Mouse (Mus musculus) lung, postnatal 0 days (tissue): ENCODE results near the gene Fgf7. TPM values are rescaled to one million over a fixed set of nuclear protein-coding genes. Genes with fewer than 3 reads are reported as not detected.

ENCODE experiments used
- ATAC-seq: fragments of 200-750 bp; cut with Nextera tagmentation; 2 replicates; pipeline ENCODE4 v1.8.0; 2017; ENCODE audit warnings: moderate library complexity
- DNase-seq: peaks from one replicate; pipeline ENCODE4 v3.0.0-alpha.2; 2016; ENCODE audit warnings: low spot score
- H3K27ac ChIP-seq: fragments of 300-500 bp; sonication (generic); 2 replicates; pipeline ENCODE4 v1.5.1; 2014; ENCODE audit warnings: antibody characterized with exemption, mild to moderate bottlenecking, low read length, mixed read lengths
- H3K27me3 ChIP-seq: fragments of 300-500 bp; sonication (generic); replicated peaks from 2 replicates; pipeline ENCODE4 v1.6.1; 2014; ENCODE audit warnings: low read length, mixed read lengths; ENCODE audit not compliant: insufficient read depth
- H3K36me3 ChIP-seq: fragments of 300-500 bp; sonication (generic); 2 replicates; pipeline ENCODE4 v1.6.1; 2014; ENCODE audit warnings: low read length, mixed read lengths; ENCODE audit not compliant: insufficient read depth
- H3K4me1 ChIP-seq: fragments of 300-500 bp; sonication (generic); 2 replicates; pipeline ENCODE4 v1.6.1; 2014; ENCODE audit warnings: antibody characterized with exemption, low read depth, low read length, mixed read lengths; ENCODE audit not compliant: insufficient read depth
- H3K4me2 ChIP-seq: fragments of 300-500 bp; sonication (generic); replicated peaks from 2 replicates; pipeline ENCODE4 v1.6.1; 2014; ENCODE audit warnings: low read depth, mild to moderate bottlenecking, low read length, moderate library complexity, mixed read lengths
- H3K4me3 ChIP-seq: fragments of 300-500 bp; sonication (generic); 2 replicates; pipeline ENCODE4 v1.5.1; 2014; ENCODE audit warnings: low read depth, low read length
- H3K9ac ChIP-seq: fragments of 300-500 bp; sonication (generic); replicated peaks from 2 replicates; pipeline ENCODE4 v1.6.1; 2014; ENCODE audit warnings: low read depth, mild to moderate bottlenecking
- H3K9me3 ChIP-seq: fragments of 300-500 bp; sonication (generic); 2 replicates; pipeline ENCODE4 v1.6.1; 2016; ENCODE audit warnings: low read length, mixed read lengths
- CTCF ChIP-seq: IDR thresholded peaks from 2 replicates; pipeline ENCODE4 v1.5.1; 2016; ENCODE audit warnings: antibody characterized with exemption, mild to moderate bottlenecking
- EP300 ChIP-seq: IDR thresholded peaks from 2 replicates; pipeline ENCODE4 v1.6.1; 2016; ENCODE audit warnings: antibody characterized with exemption, mild to moderate bottlenecking, control low read depth
- WGBS: fragments of 180-500 bp; shearing (Covaris S2); extraction: QIAGEN DNeasy Blood & Tissue Kit; methylation state at CpG from one replicate; pipeline ENCODE4 v1.1.7; 2014; 5-methylcytosine and 5-hydroxymethylcytosine counted together
- polyA plus RNA-seq: library from polyadenylated mRNA; unstranded; fragments of >200 nt; fragmentation: Nextera tagmentation; extraction: Ambion mirVana; gene quantifications from 2 replicates; pipeline ENCODE4 v1.2.1, GENCODE M21; 2015

The Fgf7 gene
- 10.6 and 11.2 TPM in 2 replicates for polyA plus RNA-seq

DNA sequence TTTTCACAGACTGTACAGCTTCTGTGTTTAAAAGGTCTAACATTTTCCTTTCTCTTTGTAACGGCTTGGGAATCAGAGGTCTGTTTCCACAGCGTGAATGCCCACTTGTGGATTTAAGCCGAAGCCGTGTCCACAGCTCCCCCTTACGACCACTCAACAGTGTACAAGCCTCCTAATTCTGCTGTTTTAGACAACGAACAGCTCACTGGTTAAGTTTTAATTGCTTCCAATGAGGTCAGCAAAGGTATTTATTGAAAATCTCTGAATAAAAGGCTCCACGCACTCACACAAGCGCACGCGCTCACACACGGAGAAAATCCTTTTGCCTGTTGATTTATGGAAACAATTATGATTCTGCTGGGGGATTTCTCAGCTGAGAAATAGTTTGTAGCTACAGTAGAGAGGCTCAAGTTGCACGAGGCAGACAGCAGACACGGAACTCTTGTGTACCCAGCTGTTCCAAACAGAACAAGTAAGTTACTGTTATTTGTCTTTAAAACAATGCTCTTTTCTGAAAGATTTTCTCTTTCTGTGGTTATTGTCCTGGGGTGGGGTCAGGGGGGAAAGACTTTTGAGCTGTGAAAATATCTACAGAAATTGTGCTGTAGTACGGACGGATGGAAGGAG, at the start of gene Fgf7:
TSS of gene Fgf7 (plus strand) at position 280 of the 627 bp plus-strand sequence.
- no peaks in the 10 kb centered on the region for H3K27me3 ChIP-seq
- peak; percentile 72 for TF ChIP-seq CTCF
- 0 out of 2 replicates have a peak, but pooled peaks have one; percentile 37 for TF ChIP-seq EP300

DNA sequence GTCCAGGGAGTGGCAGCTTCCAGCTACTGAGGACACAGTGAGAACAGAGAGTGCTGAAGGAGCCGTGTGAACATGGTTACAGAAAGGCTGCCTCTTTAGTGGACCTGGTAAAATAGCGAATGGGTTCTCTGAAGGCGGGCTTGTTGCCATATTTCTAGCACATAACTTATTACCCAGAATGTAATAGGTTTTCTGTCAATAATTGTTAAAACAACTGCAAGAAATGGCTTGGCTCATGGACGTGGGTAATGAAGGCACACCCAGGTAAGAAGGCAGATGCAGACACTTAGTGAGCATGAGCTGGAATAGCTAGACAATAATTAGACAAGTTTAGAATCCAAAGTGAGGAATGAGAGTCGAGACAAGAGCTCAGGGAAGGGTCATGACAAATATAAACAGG, 32.2 kb upstream of the Fgf7 start:
- Histone ChIP-seq H3K4me3 (no peak overlapping the region), H3K27ac (no peak overlapping the region), H3K9ac (no peak overlapping the region), H3K9me3 (no peaks in the 10 kb centered on the region), H3K4me1 (no peaks in the 10 kb centered on the region), H3K4me2 (no peak overlapping the region), H3K36me3 (no peaks in the 10 kb centered on the region), H3K27me3 (no peaks in the 10 kb centered on the region)
- TF ChIP-seq CTCF (no peak), EP300 (no peak)
- DNase-seq (no peak), ATAC-seq (no peak)
- WGBS: 61% methylated on average over 5 of the region's 5 CpGs

More for the DNA sequence above, at the start of gene Fgf7:
- H3K9me3 ChIP-seq: no peaks in the 10 kb centered on the region
- peak; percentile 75 for DNase-seq
- peak within 1 kb of the TSS; percentile 22 for H3K4me3 ChIP-seq
- H3K9ac ChIP-seq: peak within 1 kb of the TSS; percentile 29; the same call in 1 of the 2 replicates
- ATAC-seq: peak; percentile 56
- H3K36me3 ChIP-seq: no peaks in the 10 kb centered on the region
- H3K4me1 ChIP-seq: no peaks in the 10 kb centered on the region
- peak within 1 kb of the TSS; percentile 48 for H3K4me2 ChIP-seq
- H3K27ac ChIP-seq: peak within 1 kb of the TSS; percentile 34; the same call in 1 of the 2 replicates
- WGBS: 34% methylated on average over 15 of the region's 15 CpGs

DNA sequence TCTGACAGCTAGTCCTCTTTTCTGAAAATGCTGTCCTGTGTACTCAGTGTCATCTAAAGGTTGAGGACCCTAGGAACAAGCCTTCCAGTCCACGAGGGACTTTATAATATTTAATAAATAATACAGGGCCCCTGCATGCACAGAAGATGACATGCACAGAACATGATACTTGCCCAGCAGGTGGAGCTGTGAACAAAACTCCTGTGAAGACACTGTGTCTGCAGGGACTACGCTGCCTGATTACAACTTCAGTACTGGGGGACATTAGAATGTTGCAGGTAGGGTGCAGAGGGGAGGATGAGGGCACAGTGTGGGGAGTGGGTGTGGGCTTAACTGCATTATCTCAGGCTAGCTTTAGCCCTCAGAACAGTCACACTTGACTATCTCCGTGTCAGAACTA, 28.4 kb upstream of the Fgf7 start:
- TF ChIP-seq CTCF: peak; percentile 76
- TF ChIP-seq EP300: no peak
- no peaks in the 10 kb centered on the region for H3K4me1 ChIP-seq
- ATAC-seq (no peak), DNase-seq (peak; percentile 30)
- H3K36me3 ChIP-seq: no peaks in the 10 kb centered on the region
- no peaks in the 10 kb centered on the region for H3K27me3 ChIP-seq
- H3K27ac ChIP-seq: no peak overlapping the region
- H3K9ac ChIP-seq: no peak overlapping the region
- no peaks in the 10 kb centered on the region for H3K9me3 ChIP-seq
- H3K4me3 ChIP-seq: no peak overlapping the region
- no peak overlapping the region for H3K4me2 ChIP-seq
- WGBS: 36% methylated on average over 3 of the region's 3 CpGs

DNA sequence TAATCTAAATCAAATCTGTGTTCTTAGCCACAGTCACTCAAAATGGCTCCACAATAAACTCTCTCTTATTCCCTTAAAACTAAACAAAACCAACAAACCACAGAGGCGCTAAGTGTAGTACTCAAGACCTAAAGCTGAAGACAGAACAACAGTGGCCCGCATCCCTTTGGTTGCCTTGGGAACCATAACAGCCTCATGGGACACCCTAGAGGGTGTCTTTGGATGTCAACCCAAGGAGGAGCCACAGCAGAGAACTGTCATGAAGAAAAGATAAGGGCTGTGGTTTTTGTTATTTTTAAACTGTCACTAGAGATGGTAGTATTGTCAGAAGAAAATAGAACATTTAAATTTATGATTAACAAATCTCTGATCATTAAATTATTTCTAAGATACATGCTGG, 27.7 kb upstream of the Fgf7 start:
- no peaks in the 10 kb centered on the region for H3K27me3 ChIP-seq
- no peak overlapping the region for H3K9ac ChIP-seq
- ATAC-seq: no peak
- no peak overlapping the region for H3K4me2 ChIP-seq
- H3K36me3 ChIP-seq: no peaks in the 10 kb centered on the region
- H3K4me3 ChIP-seq: no peak overlapping the region
- no peaks in the 10 kb centered on the region for H3K9me3 ChIP-seq
- H3K4me1 ChIP-seq: no peaks in the 10 kb centered on the region
- H3K27ac ChIP-seq: no peak overlapping the region
- TF ChIP-seq EP300 (no peak), CTCF (no peak)
- 77% methylated on average over 2 of the region's 2 CpGs for WGBS
- no peak for DNase-seq

DNA sequence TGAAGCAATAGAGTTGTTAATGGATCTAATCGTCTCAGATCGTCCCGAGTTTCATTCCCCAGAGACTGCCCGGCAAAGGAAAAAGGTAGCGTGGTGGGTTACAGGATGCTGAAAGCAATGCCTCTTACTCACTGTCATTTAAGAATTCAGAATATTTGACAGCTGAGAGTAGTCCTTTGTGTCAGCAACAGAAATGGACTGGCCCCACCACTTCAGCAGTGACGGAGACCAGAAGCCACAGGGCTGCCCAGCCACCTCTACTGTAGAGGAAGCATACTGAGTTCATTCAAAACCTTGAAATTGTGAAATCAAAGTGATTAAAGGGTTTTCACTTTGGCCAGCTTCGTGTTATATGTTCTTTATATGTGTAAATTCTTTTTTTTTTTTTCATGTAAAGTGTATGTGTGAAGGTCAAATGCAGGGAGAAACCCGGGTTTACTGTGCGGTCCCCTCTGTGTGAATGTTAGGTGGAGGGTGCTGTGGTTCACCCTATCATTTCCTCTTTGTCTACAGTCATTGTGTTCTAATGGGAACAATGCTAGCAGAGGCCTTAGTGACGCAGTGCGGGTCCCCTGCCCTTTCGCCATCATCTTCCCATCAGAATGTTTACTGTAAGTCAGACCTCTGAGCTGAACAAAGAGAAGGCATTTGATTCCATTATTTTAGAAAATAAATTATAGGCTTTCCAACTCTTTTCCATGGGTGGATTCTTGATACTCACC, 19.3 kb upstream of the Fgf7 start:
- DNase-seq (no peak), ATAC-seq (no peak)
- H3K4me3 ChIP-seq: no peak overlapping the region
- H3K9me3 ChIP-seq: no peaks in the 10 kb centered on the region
- no peaks in the 10 kb centered on the region for H3K27me3 ChIP-seq
- 54% methylated on average over 12 of the region's 12 CpGs for WGBS
- no peak overlapping the region for H3K27ac ChIP-seq
- H3K9ac ChIP-seq: no peak overlapping the region
- no peaks in the 10 kb centered on the region for H3K4me1 ChIP-seq
- TF ChIP-seq CTCF (no peak), EP300 (no peak)
- no peak overlapping the region for H3K4me2 ChIP-seq
- H3K36me3 ChIP-seq: no peaks in the 10 kb centered on the region

DNA sequence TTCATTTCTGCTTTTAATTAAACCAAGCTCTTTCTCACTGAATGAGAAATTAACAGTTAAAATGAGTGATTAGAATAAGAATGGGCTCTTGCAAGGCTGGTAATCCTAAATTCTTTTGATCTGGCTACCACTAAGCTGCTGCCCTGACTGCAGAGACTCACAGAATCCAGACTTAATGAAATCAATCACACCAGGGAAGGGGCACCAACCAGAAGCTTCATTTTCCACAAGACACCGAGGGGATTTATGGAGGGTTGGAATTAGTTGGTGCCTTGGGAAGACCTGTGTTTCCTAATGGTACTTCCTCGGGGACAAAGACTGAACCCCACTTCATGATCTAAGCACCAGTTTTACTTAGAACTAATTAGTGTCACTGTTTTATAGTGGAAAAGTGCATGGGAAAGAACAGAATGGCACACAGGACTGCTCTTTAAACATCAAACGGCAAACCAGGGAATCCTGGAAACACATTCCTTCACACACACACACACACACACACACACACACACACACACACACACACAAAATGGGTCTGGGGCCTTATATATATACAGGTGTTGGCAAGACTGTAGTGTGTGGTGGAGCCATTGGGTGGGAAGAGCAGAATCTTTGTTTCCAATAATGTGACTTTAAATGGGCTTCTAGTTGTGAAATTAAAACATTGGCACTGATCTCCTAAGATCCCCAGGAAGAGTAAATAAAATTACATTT, 18.5 kb upstream of the Fgf7 start:
- TF ChIP-seq EP300 (no peak), CTCF (no peak)
- no peak overlapping the region for H3K4me2 ChIP-seq
- H3K27ac ChIP-seq: no peak overlapping the region
- H3K9ac ChIP-seq: no peak overlapping the region
- no peaks in the 10 kb centered on the region for H3K4me1 ChIP-seq
- no peak overlapping the region for H3K4me3 ChIP-seq
- DNase-seq: no peak
- ATAC-seq: no peak
- no peaks in the 10 kb centered on the region for H3K27me3 ChIP-seq
- 71% methylated on average over 3 of the region's 3 CpGs for WGBS
- no peaks in the 10 kb centered on the region for H3K36me3 ChIP-seq
- H3K9me3 ChIP-seq: no peaks in the 10 kb centered on the region
